In the genomic region with DNA sequence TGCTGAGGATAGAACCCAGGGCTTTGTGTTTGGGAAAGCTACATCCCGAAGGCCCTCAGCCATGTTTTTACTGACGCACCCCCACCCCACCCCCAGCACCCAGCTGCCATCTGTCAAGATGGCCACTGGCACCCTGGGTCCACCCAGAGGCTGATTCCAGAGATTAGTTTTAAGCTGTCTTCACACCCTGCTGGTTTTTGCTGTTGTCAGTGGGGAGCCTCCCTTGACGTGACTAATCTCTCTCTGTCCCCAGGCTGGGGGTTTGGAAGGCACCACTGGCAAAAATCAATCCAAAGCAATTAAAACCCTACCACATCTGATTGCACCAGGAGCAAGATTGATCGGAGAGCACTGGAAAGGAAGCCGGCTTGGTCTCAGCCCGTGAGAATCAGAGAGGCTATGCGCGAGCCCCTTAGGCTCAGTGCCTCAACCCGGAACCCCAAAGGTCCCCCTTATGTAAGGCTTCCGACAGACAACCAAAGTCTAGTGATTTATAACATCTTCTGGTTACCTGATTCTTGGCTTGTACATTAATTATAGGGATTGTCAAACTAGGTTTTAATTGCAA, we compare ENCODE assay signal across 23 mouse cellular contexts. TPM values are rescaled to one million over a fixed set of nuclear protein-coding genes. Genes with fewer than 3 reads are reported as not detected.
DNase-seq lines count a peak whose midpoint lies in the region; ATAC-seq and TF ChIP-seq lines count a peak whose summit lies in the region.
"Had no signal": no experiment of that assay in that cellular context is flagged by ENCODE, and none has a peak within 500 bp of the region (broad histone marks: within the 10 kb centered on the region; RNA-seq: fewer than 3 reads in every experiment).

No protein-coding gene starts in this region.

- H3K9me3 ChIP-seq in midbrain, embryonic 11.5 days (ENCODE audit: control insufficient read depth, low read length): no peaks in the 10 kb centered on the region
- H3K9me3 ChIP-seq in midbrain, postnatal 0 days (ENCODE audit: low read length): no peaks in the 10 kb centered on the region
- no peaks in the 10 kb centered on the region for H3K9me3 ChIP-seq in hindbrain, embryonic 13.5 days
- H3K9me3 ChIP-seq: embryonic facial prominence, embryonic 15.5 days; forebrain, embryonic 10.5 days; heart, embryonic 13.5 days had no signal

- no peaks in the 10 kb centered on the region; the same call in 1 of the 2 replicates for H3K36me3 ChIP-seq in midbrain, embryonic 11.5 days (ENCODE audit: control insufficient read depth, insufficient read depth, low read length)
- no peaks in the 10 kb centered on the region for H3K36me3 ChIP-seq in midbrain, postnatal 0 days (ENCODE audit: insufficient read depth, low read length)
- no peaks in the 10 kb centered on the region for H3K36me3 ChIP-seq in hindbrain, embryonic 13.5 days
- H3K36me3 ChIP-seq: embryonic facial prominence, embryonic 15.5 days; forebrain, embryonic 10.5 days; G1E; heart, embryonic 13.5 days had no signal

- 41% methylated on average over 10 of the region's 10 CpGs for WGBS in midbrain, embryonic 11.5 days
- 37% methylated on average over 10 of the region's 10 CpGs for WGBS in midbrain, postnatal 0 days
- WGBS in hindbrain, embryonic 13.5 days: 52% methylated on average over 10 of the region's 10 CpGs

- ATAC-seq in midbrain, embryonic 11.5 days (ENCODE audit: low FRiP score): peak; percentile 51
- no peak for ATAC-seq in midbrain, postnatal 0 days (ENCODE audit: low FRiP score)
- ATAC-seq in hindbrain, embryonic 13.5 days (ENCODE audit: low FRiP score): no peak
- ATAC-seq: CD4-positive, CD25-positive, alpha-beta regulatory T cell, adult 4 months; forebrain, embryonic 14.5 days had no signal

- TF ChIP-seq POLR2A in brain, embryonic 14.5 days (IDR thresholded peaks at IDR 0.05; ENCODE audit: borderline replicate concordance, extremely low read depth, insufficient read depth, insufficient read length, poor library complexity, severe bottlenecking): no peak

- H3K4me1 ChIP-seq in midbrain, embryonic 11.5 days (ENCODE audit: control insufficient read depth, insufficient read depth, low read length): peaks cover 25% of the 10 kb centered on the region
- H3K4me1 ChIP-seq in midbrain, postnatal 0 days (ENCODE audit: insufficient read depth, low read length): peaks cover 20% of the 10 kb centered on the region; the same call in 1 of the 2 replicates
- peaks cover 73% of the 10 kb centered on the region for H3K4me1 ChIP-seq in hindbrain, embryonic 13.5 days (replicated peaks)

- no peak overlapping the region for H3K4me3 ChIP-seq in midbrain, embryonic 11.5 days (ENCODE audit: low read depth, low read length)
- no peak overlapping the region for H3K4me3 ChIP-seq in midbrain, postnatal 0 days (ENCODE audit: low read depth, low read length)
- H3K4me3 ChIP-seq in hindbrain, embryonic 13.5 days: no peak overlapping the region
- H3K4me3 ChIP-seq: embryonic facial prominence, embryonic 15.5 days; erythroblast, embryonic 14.5 days; forebrain, embryonic 10.5 days; gastrocnemius, adult 2 months; heart, embryonic 13.5 days had no signal

- DNase-seq in midbrain, embryonic 11.5 days (ENCODE audit: low spot score, missing footprints): no peak
- DNase-seq in midbrain, postnatal 0 days (ENCODE audit: low spot score): no peak
- DNase-seq in brain, embryonic 14.5 days (ENCODE audit: low read depth): peak; percentile 38
- peak; percentile 65 for DNase-seq in retina, postnatal 1 day
- no peak for DNase-seq in layer of hippocampus, adult 9-11 months
- DNase-seq: adrenal gland, adult 8-10 months; adrenal gland, postnatal 36 days; cerebellum, adult 11 months; cerebellum, adult 8-10 months; cerebellum, postnatal 14 days; embryo, embryonic 11 days; gastrocnemius, adult 2 months; gastrocnemius, postnatal 25 days; heart, adult 11 months; heart, postnatal 36 days had no signal

- no peak for TF ChIP-seq CTCF in midbrain, postnatal 0 days (IDR thresholded peaks at IDR 0.05)
- TF ChIP-seq CTCF in brain, embryonic 14.5 days (IDR thresholded peaks at IDR 0.05; ENCODE audit: borderline replicate concordance, extremely low read depth, insufficient read depth, insufficient read length): no peak

- H3K4me2 ChIP-seq in midbrain, embryonic 11.5 days: no peak overlapping the region
- no peak overlapping the region for H3K4me2 ChIP-seq in midbrain, postnatal 0 days (ENCODE audit: low read depth, low read length, poor library complexity, severe bottlenecking)
- H3K4me2 ChIP-seq in hindbrain, embryonic 13.5 days: no peak overlapping the region
- H3K4me2 ChIP-seq: embryonic facial prominence, embryonic 15.5 days; heart, embryonic 13.5 days had no signal

- no peaks in the 10 kb centered on the region for H3K27me3 ChIP-seq in midbrain, embryonic 11.5 days (ENCODE audit: control insufficient read depth, insufficient read depth, low read length)
- no peaks in the 10 kb centered on the region for H3K27me3 ChIP-seq in midbrain, postnatal 0 days (ENCODE audit: insufficient read depth, low read length)
- no peaks in the 10 kb centered on the region for H3K27me3 ChIP-seq in hindbrain, embryonic 13.5 days
- H3K27me3 ChIP-seq: embryonic facial prominence, embryonic 15.5 days; heart, embryonic 13.5 days had no signal

- no peak overlapping the region for H3K27ac ChIP-seq in midbrain, embryonic 11.5 days (ENCODE audit: low read depth, low read length)
- H3K27ac ChIP-seq in midbrain, postnatal 0 days (ENCODE audit: low read depth, low read length): no peak overlapping the region
- H3K27ac ChIP-seq in hindbrain, embryonic 13.5 days: peak overlapping the region; percentile 49; the same call in 1 of the 2 replicates
- H3K27ac ChIP-seq: embryonic facial prominence, embryonic 15.5 days; forebrain, embryonic 10.5 days; gastrocnemius, adult 2 months; heart, embryonic 13.5 days had no signal

- H3K9ac ChIP-seq in midbrain, embryonic 11.5 days (ENCODE audit: low read length): no peak overlapping the region
- H3K9ac ChIP-seq in midbrain, postnatal 0 days (replicated peaks; ENCODE audit: low read length, poor library complexity, severe bottlenecking): no peak overlapping the region
- H3K9ac ChIP-seq in hindbrain, embryonic 13.5 days: no peak overlapping the region
- H3K9ac ChIP-seq: embryonic facial prominence, embryonic 15.5 days; heart, embryonic 13.5 days had no signal

RNA-seq across cellular contexts. Expression of gene Kazn, which starts 59.7 kb away (rescaled TPM):
- 9.2 and 12.1 TPM in 2 replicates for polyA plus RNA-seq in midbrain, embryonic 11.5 days (2014; fragmentation: Nextera tagmentation; extraction: Ambion mirVana)
- 70.2 and 87.2 TPM in 2 replicates for total RNA-seq in midbrain, postnatal 0 days (2014; rRNA removed)
- 23.6 and 25.6 TPM in 2 replicates for polyA plus RNA-seq in midbrain, postnatal 0 days (2015; fragmentation: Nextera tagmentation; extraction: Ambion mirVana)
- 38.3 and 61.2 TPM in 2 replicates for polyA plus RNA-seq in brain, embryonic 14.5 days (2012; rRNA removed)
- polyA plus RNA-seq in hindbrain, embryonic 13.5 days (2015; fragmentation: Nextera tagmentation; extraction: Ambion mirVana): 17.9 and 19.1 TPM in 2 replicates
- polyA plus RNA-seq: CD4-positive, CD25-positive, alpha-beta regulatory T cell, adult 4 months; G1E had no signal

Comparison
In these comparisons a context has a peak if more than half of its experiments do, and no peak if none do; other contexts are left out.
1. DNase-seq: peak in brain, embryonic 14.5 days (single experiment) and retina, postnatal 1 day (single experiment); none in midbrain, embryonic 11.5 days (single experiment), midbrain, postnatal 0 days (single experiment) and layer of hippocampus, adult 9-11 months (single experiment).